Mouse (Mus musculus): ENCODE results near the gene Cntnap2. TPM values are rescaled to one million over a fixed set of nuclear protein-coding genes. Genes with fewer than 3 reads are reported as not detected.
"Not testable (repeated sequence)": the region's sequence is repeated elsewhere in the genome, so short reads cannot be mapped to it uniquely, and the experiment has no call there.

Cntnap2 gene
- polyA plus RNA-seq, 1 experiment from 2014 or later, result 1.3 TPM

GRCm38 (mm10) chr6:46484392-46484791, 1425.2 kb downstream of the Cntnap2 start:
- H3K27me3 ChIP-seq (replicated peaks; ENCODE audit: control insufficient read depth, insufficient read depth, low read length), result no peaks in the 10 kb centered on the region
- DNase-seq (ENCODE audit: low spot score) (no peak), ATAC-seq (replicated peaks; ENCODE audit: low FRiP score, low TSS enrichment, low read depth) (no peak)
- no peaks in the 10 kb centered on the region for H3K4me1 ChIP-seq (replicated peaks; ENCODE audit: control insufficient read depth, insufficient read depth, low read length)
- no peak overlapping the region for H3K4me2 ChIP-seq (ENCODE audit: low read length)
- no peak overlapping the region for H3K9ac ChIP-seq (ENCODE audit: low read length)
- no peaks in the 10 kb centered on the region for H3K9me3 ChIP-seq (ENCODE audit: control insufficient read depth, low read length)
- WGBS, result 64% methylated on average over 3 of the region's 3 CpGs
- no peak overlapping the region for H3K27ac ChIP-seq (ENCODE audit: low read depth)
- no peaks in the 10 kb centered on the region for H3K36me3 ChIP-seq (ENCODE audit: control insufficient read depth, insufficient read depth, low read length)
- no peak overlapping the region for H3K4me3 ChIP-seq (ENCODE audit: low read depth, low read length)

GRCm38 (mm10) chr6:46502786-46503185, 1443.6 kb downstream of the Cntnap2 start:
- Histone ChIP-seq H3K9me3 (ENCODE audit: control insufficient read depth, low read length) (no peaks in the 10 kb centered on the region), H3K4me1 (replicated peaks; ENCODE audit: control insufficient read depth, insufficient read depth, low read length) (no peaks in the 10 kb centered on the region), H3K36me3 (ENCODE audit: control insufficient read depth, insufficient read depth, low read length) (no peaks in the 10 kb centered on the region), H3K4me3 (ENCODE audit: low read depth, low read length) (no peak overlapping the region), H3K27ac (ENCODE audit: low read depth) (no peak overlapping the region), H3K27me3 (replicated peaks; ENCODE audit: control insufficient read depth, insufficient read depth, low read length) (no peaks in the 10 kb centered on the region), H3K4me2 (ENCODE audit: low read length) (no peak overlapping the region), H3K9ac (ENCODE audit: low read length) (no peak overlapping the region)
- no peak for DNase-seq (ENCODE audit: low spot score)
- ATAC-seq (replicated peaks; ENCODE audit: low FRiP score, low TSS enrichment, low read depth), result no peak
- 67% methylated on average over 1 of the region's 1 CpGs for WGBS

GRCm38 (mm10) chr6:46512841-46513240, 1453.7 kb downstream of the Cntnap2 start:
- no peak overlapping the region for H3K4me2 ChIP-seq (ENCODE audit: low read length)
- DNase-seq (ENCODE audit: low spot score) (no peak), ATAC-seq (replicated peaks; ENCODE audit: low FRiP score, low TSS enrichment, low read depth) (no peak)
- H3K36me3 ChIP-seq (ENCODE audit: control insufficient read depth, insufficient read depth, low read length), result no peaks in the 10 kb centered on the region
- H3K9me3 ChIP-seq (ENCODE audit: control insufficient read depth, low read length), result no peaks in the 10 kb centered on the region
- no peaks in the 10 kb centered on the region for H3K4me1 ChIP-seq (replicated peaks; ENCODE audit: control insufficient read depth, insufficient read depth, low read length)
- no peaks in the 10 kb centered on the region for H3K27me3 ChIP-seq (replicated peaks; ENCODE audit: control insufficient read depth, insufficient read depth, low read length)
- no peak overlapping the region for H3K4me3 ChIP-seq (ENCODE audit: low read depth, low read length)
- no peak overlapping the region for H3K9ac ChIP-seq (ENCODE audit: low read length)
- no peak overlapping the region for H3K27ac ChIP-seq (ENCODE audit: low read depth)
- 79% methylated on average over 1 of the region's 1 CpGs for WGBS

GRCm38 (mm10) chr6:46537586-46537985, 1478.4 kb downstream of the Cntnap2 start:
- not testable (repeated sequence) for ATAC-seq (replicated peaks; ENCODE audit: low FRiP score, low TSS enrichment, low read depth); H3K4me1 ChIP-seq (replicated peaks; ENCODE audit: control insufficient read depth, insufficient read depth, low read length); H3K27me3 ChIP-seq (replicated peaks; ENCODE audit: control insufficient read depth, insufficient read depth, low read length); DNase-seq (ENCODE audit: low spot score); H3K9ac ChIP-seq (ENCODE audit: low read length); H3K27ac ChIP-seq (ENCODE audit: low read depth); H3K4me3 ChIP-seq (ENCODE audit: low read depth, low read length); H3K9me3 ChIP-seq (ENCODE audit: control insufficient read depth, low read length); H3K36me3 ChIP-seq (ENCODE audit: control insufficient read depth, insufficient read depth, low read length); H3K4me2 ChIP-seq (ENCODE audit: low read length)
- 87% methylated on average over 2 of the region's 2 CpGs for WGBS

- H3K4me2 ChIP-seq (ENCODE audit: low read length), result no peak overlapping the region
- WGBS, result 82% methylated on average over 2 of the region's 2 CpGs
These were observed 1504.3 kb downstream of the Cntnap2 start for GRCm38 (mm10) chr6:46563470-46563869.

GRCm38 (mm10) chr6:46575055-46575454, 1515.9 kb downstream of the Cntnap2 start:
- DNase-seq (ENCODE audit: low spot score) (no peak), ATAC-seq (replicated peaks; ENCODE audit: low FRiP score, low TSS enrichment, low read depth) (no peak)
- Histone ChIP-seq H3K4me2 (ENCODE audit: low read length) (no peak overlapping the region), H3K36me3 (ENCODE audit: control insufficient read depth, insufficient read depth, low read length) (no peaks in the 10 kb centered on the region), H3K9ac (ENCODE audit: low read length) (no peak overlapping the region), H3K4me1 (replicated peaks; ENCODE audit: control insufficient read depth, insufficient read depth, low read length) (no peaks in the 10 kb centered on the region), H3K27me3 (replicated peaks; ENCODE audit: control insufficient read depth, insufficient read depth, low read length) (no peaks in the 10 kb centered on the region), H3K9me3 (ENCODE audit: control insufficient read depth, low read length) (no peaks in the 10 kb centered on the region), H3K27ac (ENCODE audit: low read depth) (no peak overlapping the region), H3K4me3 (ENCODE audit: low read depth, low read length) (no peak overlapping the region)
- 63% methylated on average over 3 of the region's 3 CpGs for WGBS

More at GRCm38 (mm10) chr6:46563470-46563869, 1504.3 kb downstream of the Cntnap2 start:
- H3K36me3 ChIP-seq (ENCODE audit: control insufficient read depth, insufficient read depth, low read length), result no peaks in the 10 kb centered on the region
- H3K27ac ChIP-seq (ENCODE audit: low read depth), result no peak overlapping the region
- no peak for ATAC-seq (replicated peaks; ENCODE audit: low FRiP score, low TSS enrichment, low read depth)
- no peak overlapping the region for H3K4me3 ChIP-seq (ENCODE audit: low read depth, low read length)
- no peak overlapping the region for H3K9ac ChIP-seq (ENCODE audit: low read length)
- DNase-seq (ENCODE audit: low spot score), result no peak
- no peaks in the 10 kb centered on the region for H3K9me3 ChIP-seq (ENCODE audit: control insufficient read depth, low read length)
- no peaks in the 10 kb centered on the region for H3K4me1 ChIP-seq (replicated peaks; ENCODE audit: control insufficient read depth, insufficient read depth, low read length)
- H3K27me3 ChIP-seq (replicated peaks; ENCODE audit: control insufficient read depth, insufficient read depth, low read length), result no peaks in the 10 kb centered on the region

GRCm38 (mm10) chr6:46612365-46612764, 1553.2 kb downstream of the Cntnap2 start:
- H3K4me2 ChIP-seq (ENCODE audit: low read length), result no peak overlapping the region
- H3K9ac ChIP-seq (ENCODE audit: low read length), result no peak overlapping the region
- no peak overlapping the region for H3K4me3 ChIP-seq (ENCODE audit: low read depth, low read length)
- no peaks in the 10 kb centered on the region for H3K27me3 ChIP-seq (replicated peaks; ENCODE audit: control insufficient read depth, insufficient read depth, low read length)
- H3K9me3 ChIP-seq (ENCODE audit: control insufficient read depth, low read length), result no peaks in the 10 kb centered on the region
- ATAC-seq (replicated peaks; ENCODE audit: low FRiP score, low TSS enrichment, low read depth), result no peak
- no peaks in the 10 kb centered on the region for H3K4me1 ChIP-seq (replicated peaks; ENCODE audit: control insufficient read depth, insufficient read depth, low read length)
- no peak overlapping the region for H3K27ac ChIP-seq (ENCODE audit: low read depth)
- H3K36me3 ChIP-seq (ENCODE audit: control insufficient read depth, insufficient read depth, low read length), result no peaks in the 10 kb centered on the region
- no peak for DNase-seq (ENCODE audit: low spot score)

GRCm38 (mm10) chr6:46612872-46613271, 1553.7 kb downstream of the Cntnap2 start:
- no peak overlapping the region for H3K9ac ChIP-seq (ENCODE audit: low read length)
- no peaks in the 10 kb centered on the region for H3K4me1 ChIP-seq (replicated peaks; ENCODE audit: control insufficient read depth, insufficient read depth, low read length)
- 79% methylated on average over 3 of the region's 3 CpGs for WGBS
- H3K9me3 ChIP-seq (ENCODE audit: control insufficient read depth, low read length), result no peaks in the 10 kb centered on the region
- no peak overlapping the region for H3K27ac ChIP-seq (ENCODE audit: low read depth)
- no peaks in the 10 kb centered on the region for H3K36me3 ChIP-seq (ENCODE audit: control insufficient read depth, insufficient read depth, low read length)
- H3K4me3 ChIP-seq (ENCODE audit: low read depth, low read length), result no peak overlapping the region
- H3K27me3 ChIP-seq (replicated peaks; ENCODE audit: control insufficient read depth, insufficient read depth, low read length), result no peaks in the 10 kb centered on the region
- no peak overlapping the region for H3K4me2 ChIP-seq (ENCODE audit: low read length)
- ATAC-seq (replicated peaks; ENCODE audit: low FRiP score, low TSS enrichment, low read depth) (no peak), DNase-seq (ENCODE audit: low spot score) (no peak)

- no peak overlapping the region for H3K4me2 ChIP-seq (ENCODE audit: low read length)
- ATAC-seq (replicated peaks; ENCODE audit: low FRiP score, low TSS enrichment, low read depth), result no peak
- no peak overlapping the region for H3K4me3 ChIP-seq (ENCODE audit: low read depth, low read length)
- no peaks in the 10 kb centered on the region for H3K9me3 ChIP-seq (ENCODE audit: control insufficient read depth, low read length)
- no peaks in the 10 kb centered on the region for H3K27me3 ChIP-seq (replicated peaks; ENCODE audit: control insufficient read depth, insufficient read depth, low read length)
- H3K36me3 ChIP-seq (ENCODE audit: control insufficient read depth, insufficient read depth, low read length), result no peaks in the 10 kb centered on the region
- DNase-seq (ENCODE audit: low spot score), result no peak
- H3K27ac ChIP-seq (ENCODE audit: low read depth), result no peak overlapping the region
- WGBS, result 91% methylated on average over 1 of the region's 1 CpGs
- no peaks in the 10 kb centered on the region for H3K4me1 ChIP-seq (replicated peaks; ENCODE audit: control insufficient read depth, insufficient read depth, low read length)
- H3K9ac ChIP-seq (ENCODE audit: low read length), result no peak overlapping the region
These were observed 1609.9 kb downstream of the Cntnap2 start for GRCm38 (mm10) chr6:46669018-46669417.

All from intestine, embryonic 14.5 days (tissue).